Mouse (Mus musculus) kidney, postnatal 0 days (tissue): ENCODE results near the gene Trip12. TPM values are rescaled to one million over a fixed set of nuclear protein-coding genes. Genes with fewer than 3 reads are reported as not detected.
A peak's percentile ranks its signal among the peaks of the same experiment; 100 is the strongest.

ENCODE experiments used
- ATAC-seq: fragments of 200-750 bp; cut with Nextera tagmentation; replicated peaks from 2 replicates; pipeline ENCODE4 v1.8.0; 2017; ENCODE audit warnings: low read depth, moderate number of reproducible peaks, moderate TSS enrichment, moderate library complexity; ENCODE audit not compliant: low FRiP score
- DNase-seq: peaks from one replicate; pipeline ENCODE4 v3.0.0-alpha.2; 2016; ENCODE audit warnings: low spot score
- H3K27ac ChIP-seq: fragments of 300-500 bp; sonication (generic); 2 replicates; pipeline ENCODE4 v1.5.1; 2014; ENCODE audit warnings: mild to moderate bottlenecking
- H3K27me3 ChIP-seq: fragments of 300-500 bp; sonication (generic); 2 replicates; pipeline ENCODE4 v1.6.1; 2014; ENCODE audit warnings: low read length, mixed read lengths; ENCODE audit not compliant: insufficient read depth
- H3K36me3 ChIP-seq: fragments of 300-500 bp; sonication (generic); 2 replicates; pipeline ENCODE4 v1.6.1; 2014; ENCODE audit warnings: low read length, mixed read lengths; ENCODE audit not compliant: insufficient read depth
- H3K4me1 ChIP-seq: fragments of 300-500 bp; sonication (generic); replicated peaks from 2 replicates; pipeline ENCODE4 v1.6.1; 2014; ENCODE audit warnings: antibody characterized with exemption, low read length, mixed read lengths; ENCODE audit not compliant: insufficient read depth
- H3K4me2 ChIP-seq: fragments of 300-500 bp; sonication (generic); 2 replicates; pipeline ENCODE4 v1.6.1; 2014; ENCODE audit warnings: mild to moderate bottlenecking, low read length, moderate library complexity, mixed read lengths
- H3K4me3 ChIP-seq: fragments of 300-500 bp; sonication (generic); replicated peaks from 2 replicates; pipeline ENCODE4 v1.5.1; 2014; ENCODE audit warnings: low read depth, low read length
- H3K9ac ChIP-seq: fragments of 300-500 bp; sonication (generic); 2 replicates; pipeline ENCODE4 v1.6.1; 2014; ENCODE audit warnings: low read depth, low read length
- H3K9me3 ChIP-seq: fragments of 300-500 bp; sonication (generic); replicated peaks from 2 replicates; pipeline ENCODE4 v1.6.1; 2016; ENCODE audit warnings: low read length, inconsistent platforms, mixed read lengths
- CTCF ChIP-seq: IDR thresholded peaks from 2 replicates; pipeline ENCODE4 v1.5.1; 2016; ENCODE audit warnings: antibody characterized with exemption, low read depth, mild to moderate bottlenecking, moderate library complexity
- WGBS: fragments of 180-500 bp; shearing (Covaris S2); extraction: QIAGEN DNeasy Blood & Tissue Kit; methylation state at CpG from one replicate; pipeline ENCODE4 v1.1.7; 2014; 5-methylcytosine and 5-hydroxymethylcytosine counted together
- polyA plus RNA-seq: library from polyadenylated mRNA; unstranded; fragments of >200 nt; fragmentation: Nextera tagmentation; extraction: Ambion mirVana; gene quantifications from 2 replicates; pipeline ENCODE4 v1.2.1, GENCODE M21; 2015

Gene Trip12
- polyA plus RNA-seq, 1 experiment from 2014 or later: 36.8 TPM

DNA sequence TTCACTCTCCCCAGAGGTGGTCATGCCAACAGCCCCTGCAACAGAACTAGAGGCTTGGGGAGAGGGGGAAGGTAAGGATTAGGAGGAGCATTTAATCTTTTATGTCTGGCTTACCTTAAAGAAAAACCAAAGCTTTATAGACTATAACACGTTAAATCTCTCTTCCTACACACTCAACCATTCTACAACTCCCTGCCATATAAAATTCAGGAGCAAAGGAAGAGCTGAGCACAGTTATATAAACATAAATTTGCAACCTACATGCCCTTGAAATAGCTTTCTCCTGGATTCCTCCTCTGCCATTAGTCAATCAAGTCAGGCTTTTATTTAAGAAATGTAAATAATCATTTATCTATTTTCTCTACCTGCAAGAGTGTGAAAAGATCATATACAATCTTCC lies 62.9 kb downstream of the Trip12 start:
- Histone ChIP-seq H3K4me2 (no peak overlapping the region), H3K9me3 (no peaks in the 10 kb centered on the region), H3K9ac (no peak overlapping the region), H3K36me3 (0 out of 2 replicates have a peak, but pooled peaks cover 7% of the 10 kb centered on the region), H3K27me3 (no peaks in the 10 kb centered on the region), H3K4me1 (no peaks in the 10 kb centered on the region), H3K4me3 (no peak overlapping the region), H3K27ac (no peak overlapping the region)
- 77% methylated on average over 1 of the region's 1 CpGs for WGBS
- DNase-seq: no peak
- ATAC-seq: no peak
- no peak for TF ChIP-seq CTCF

DNA sequence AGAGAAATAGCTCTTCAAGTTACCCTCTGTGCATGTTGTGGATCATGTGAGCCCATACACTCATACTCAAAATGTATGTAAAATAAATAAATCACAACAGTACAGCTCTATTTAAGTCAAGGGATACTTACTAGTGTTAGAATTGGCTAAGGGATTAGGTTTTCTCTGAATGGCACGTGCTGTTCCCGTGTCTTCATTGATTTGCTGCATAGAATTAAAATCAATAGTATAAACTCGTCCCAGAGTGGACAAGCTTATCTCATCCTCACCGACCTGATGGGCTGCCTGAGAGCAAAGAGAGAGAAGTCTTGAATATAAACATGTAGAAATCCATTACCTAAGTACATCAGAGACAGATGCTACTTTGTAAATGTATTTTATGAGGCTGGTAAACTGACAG lies 81.5 kb downstream of the Trip12 start:
- DNase-seq (no peak), ATAC-seq (no peak)
- WGBS: 92% methylated on average over 4 of the region's 4 CpGs
- H3K4me3 ChIP-seq: no peak overlapping the region
- H3K27me3 ChIP-seq: no peaks in the 10 kb centered on the region
- peaks cover 27% of the 10 kb centered on the region for H3K36me3 ChIP-seq
- no peaks in the 10 kb centered on the region for H3K9me3 ChIP-seq
- no peak overlapping the region for H3K4me2 ChIP-seq
- no peaks in the 10 kb centered on the region for H3K4me1 ChIP-seq
- TF ChIP-seq CTCF: no peak
- no peak overlapping the region for H3K27ac ChIP-seq
- no peak overlapping the region for H3K9ac ChIP-seq

DNA sequence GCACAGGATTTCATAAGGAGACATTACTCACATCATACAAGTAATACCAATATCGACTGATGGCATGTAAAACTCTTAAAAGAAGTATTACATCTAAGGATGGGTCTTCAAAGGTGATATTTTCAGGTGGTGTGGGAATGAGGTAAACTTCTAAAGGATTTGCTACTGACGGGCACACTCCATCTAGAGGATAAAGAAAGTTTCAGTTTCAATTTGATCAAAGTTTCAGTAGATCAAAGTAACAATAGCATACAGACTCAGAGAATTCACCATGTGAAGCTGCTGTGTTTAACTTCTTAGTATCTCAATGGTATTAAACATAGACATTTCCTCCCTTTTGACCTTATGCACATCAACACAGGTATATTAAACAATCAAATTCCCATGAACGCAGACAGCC lies 98.2 kb downstream of the Trip12 start:
- 92% methylated on average over 3 of the region's 3 CpGs for WGBS
- H3K9ac ChIP-seq: no peak overlapping the region
- H3K27ac ChIP-seq: no peak overlapping the region
- no peak for DNase-seq
- H3K4me1 ChIP-seq: no peaks in the 10 kb centered on the region
- no peak overlapping the region for H3K4me2 ChIP-seq
- H3K9me3 ChIP-seq: no peaks in the 10 kb centered on the region
- no peak for TF ChIP-seq CTCF
- H3K4me3 ChIP-seq: no peak overlapping the region
- ATAC-seq: no peak
- H3K36me3 ChIP-seq: peaks cover 31% of the 10 kb centered on the region; the same call in 1 of the 2 replicates
- H3K27me3 ChIP-seq: no peaks in the 10 kb centered on the region

- Histone ChIP-seq H3K9ac (no peak overlapping the region), H3K36me3 (peaks cover 34% of the 10 kb centered on the region; the same call in 1 of the 2 replicates)
- WGBS: 87% methylated on average over 1 of the region's 1 CpGs
Measured at GRCm38 (mm10) chr1:84740080-84740479, 100.2 kb downstream of the Trip12 start.

DNA sequence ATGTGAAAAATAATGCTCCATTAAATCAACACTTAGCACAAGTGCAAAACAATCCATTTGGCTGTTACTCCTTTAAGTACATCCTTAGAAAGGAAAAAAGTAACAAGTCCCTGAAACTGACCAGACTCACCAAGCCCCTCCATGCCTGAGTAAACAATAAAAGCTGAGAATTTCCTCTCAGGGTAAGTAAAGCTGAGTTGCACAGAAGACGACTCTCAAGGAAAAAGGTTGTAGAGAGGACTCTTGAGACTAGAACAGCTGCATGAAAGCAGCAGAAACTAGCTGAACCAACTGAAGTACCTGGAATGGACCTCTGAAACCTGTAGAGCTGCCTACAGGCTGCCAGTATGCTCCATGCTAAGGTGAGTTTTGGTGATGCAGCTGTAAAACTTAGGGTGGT lies 103.2 kb downstream of the Trip12 start:
- WGBS: 31% methylated on average over 1 of the region's 1 CpGs
- no peak for ATAC-seq
- peaks cover 29% of the 10 kb centered on the region; the same call in 1 of the 2 replicates for H3K36me3 ChIP-seq
- H3K4me1 ChIP-seq: no peaks in the 10 kb centered on the region
- no peak overlapping the region for H3K27ac ChIP-seq
- DNase-seq: no peak
- no peak overlapping the region for H3K4me2 ChIP-seq
- no peak overlapping the region for H3K4me3 ChIP-seq
- no peak for TF ChIP-seq CTCF
- H3K9me3 ChIP-seq: no peaks in the 10 kb centered on the region
- no peak overlapping the region for H3K9ac ChIP-seq
- H3K27me3 ChIP-seq: no peaks in the 10 kb centered on the region

More at GRCm38 (mm10) chr1:84740080-84740479, 100.2 kb downstream of the Trip12 start:
- H3K4me3 ChIP-seq: no peak overlapping the region
- H3K27ac ChIP-seq: no peak overlapping the region
- ATAC-seq (no peak), DNase-seq (no peak)
- no peak for TF ChIP-seq CTCF
- no peaks in the 10 kb centered on the region for H3K9me3 ChIP-seq
- H3K4me2 ChIP-seq: no peak overlapping the region
- no peaks in the 10 kb centered on the region for H3K4me1 ChIP-seq
- no peaks in the 10 kb centered on the region for H3K27me3 ChIP-seq

DNA sequence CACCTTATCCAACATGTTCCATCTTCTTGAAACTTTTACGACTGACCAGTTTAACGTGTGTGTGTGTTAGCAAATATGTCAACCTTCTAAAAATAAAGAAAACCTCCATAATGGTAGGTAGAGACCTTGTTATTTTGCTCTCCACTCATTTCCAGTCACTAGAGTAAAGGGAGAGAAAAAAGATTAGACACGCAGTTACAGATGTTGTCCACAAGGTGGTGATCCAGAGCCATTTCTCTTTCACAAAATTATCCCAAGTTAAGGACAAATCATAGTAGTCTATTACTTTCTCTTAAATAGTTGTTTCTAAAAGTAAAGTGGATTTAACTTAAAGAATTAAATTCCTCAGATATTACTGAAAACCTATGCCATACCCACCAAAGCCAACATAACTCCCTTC lies 106.5 kb downstream of the Trip12 start:
- no peak overlapping the region for H3K27ac ChIP-seq
- WGBS: 63% methylated on average over 3 of the region's 3 CpGs
- no peaks in the 10 kb centered on the region for H3K4me1 ChIP-seq
- no peak overlapping the region for H3K9ac ChIP-seq
- H3K4me2 ChIP-seq: no peak overlapping the region
- DNase-seq: peak; percentile 68
- no peaks in the 10 kb centered on the region for H3K27me3 ChIP-seq
- no peaks in the 10 kb centered on the region for H3K9me3 ChIP-seq
- ATAC-seq: no peak
- H3K4me3 ChIP-seq: no peak overlapping the region
- TF ChIP-seq CTCF: peak; percentile 85
- peaks cover 36% of the 10 kb centered on the region; the same call in 1 of the 2 replicates for H3K36me3 ChIP-seq

- H3K27me3 ChIP-seq: no peaks in the 10 kb centered on the region
- H3K4me3 ChIP-seq: no peak overlapping the region
- H3K27ac ChIP-seq: no peak overlapping the region
- ATAC-seq (no peak), DNase-seq (no peak)
- peaks cover 22% of the 10 kb centered on the region; the same call in 1 of the 2 replicates for H3K36me3 ChIP-seq
- H3K9me3 ChIP-seq: no peaks in the 10 kb centered on the region
- no peaks in the 10 kb centered on the region for H3K4me1 ChIP-seq
- no peak overlapping the region for H3K9ac ChIP-seq
- no peak for TF ChIP-seq CTCF
- H3K4me2 ChIP-seq: no peak overlapping the region
- 100% methylated on average over 1 of the region's 1 CpGs for WGBS
Measured at GRCm38 (mm10) chr1:84731763-84732162, 108.6 kb downstream of the Trip12 start.
